Mouse (Mus musculus): ENCODE measurements at regions not wholly inside any gene's neighbourhood (a gene's known extent, or its start where the extent isn't known, plus 50 kb on each side); places are given as distances from the start of the nearest gene placed in this dataset.

DNA sequence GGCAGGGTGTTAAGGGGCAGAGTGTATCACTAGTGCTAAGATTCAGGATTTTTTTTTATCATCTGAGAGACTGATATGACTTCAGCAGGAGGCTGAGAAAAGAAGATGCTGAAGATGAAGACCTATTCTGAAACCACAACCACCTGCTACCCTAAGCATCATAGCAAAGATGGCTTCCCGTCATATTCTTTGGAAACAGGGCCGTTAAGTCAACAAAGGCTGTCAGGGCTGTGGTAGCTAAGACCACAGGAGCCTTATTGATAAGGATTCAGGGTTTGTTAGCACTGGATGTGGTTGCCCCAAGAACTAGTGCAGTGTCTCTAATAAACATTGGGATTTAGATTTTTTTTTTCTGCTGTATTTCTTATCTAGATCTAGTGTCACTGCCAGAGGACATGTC lies 56.7 kb upstream of the Rasgrp1 start:
- DNase-seq: no peak

DNA sequence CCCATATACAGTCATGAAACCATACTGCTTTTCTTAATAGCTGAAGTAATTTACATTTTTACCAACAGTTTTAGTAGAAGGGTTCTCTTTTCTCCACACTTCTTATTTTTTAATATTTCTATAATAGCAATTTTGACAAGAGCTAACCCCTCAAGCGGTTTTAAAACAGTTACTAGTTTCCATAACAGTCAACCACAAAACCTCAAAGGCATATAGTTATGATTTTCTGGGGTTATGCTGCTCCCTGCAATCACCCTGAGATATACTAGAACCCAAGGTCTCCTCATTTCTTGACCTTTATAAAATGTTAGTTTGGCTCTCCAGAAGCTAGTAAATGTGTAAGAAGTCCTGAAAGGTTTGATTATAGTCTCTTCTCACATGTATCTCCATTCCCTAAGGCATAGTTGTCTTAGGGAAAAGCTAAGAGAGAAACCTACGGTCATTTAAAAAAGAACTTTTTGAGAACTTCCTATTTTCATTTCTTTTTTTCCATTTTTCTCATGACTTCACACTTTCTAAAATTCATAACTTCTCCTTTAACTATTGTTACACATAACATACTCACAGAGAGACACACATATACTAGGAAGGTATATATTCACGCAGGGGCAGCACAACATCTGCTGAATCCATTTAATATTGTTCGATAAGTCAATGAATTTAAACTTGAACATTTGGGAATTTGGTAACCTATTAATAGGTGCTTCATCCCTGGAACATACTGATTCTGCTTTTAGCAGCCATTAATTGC lies 60.8 kb upstream of the Rasgrp1 start:
- no peak for DNase-seq

DNA sequence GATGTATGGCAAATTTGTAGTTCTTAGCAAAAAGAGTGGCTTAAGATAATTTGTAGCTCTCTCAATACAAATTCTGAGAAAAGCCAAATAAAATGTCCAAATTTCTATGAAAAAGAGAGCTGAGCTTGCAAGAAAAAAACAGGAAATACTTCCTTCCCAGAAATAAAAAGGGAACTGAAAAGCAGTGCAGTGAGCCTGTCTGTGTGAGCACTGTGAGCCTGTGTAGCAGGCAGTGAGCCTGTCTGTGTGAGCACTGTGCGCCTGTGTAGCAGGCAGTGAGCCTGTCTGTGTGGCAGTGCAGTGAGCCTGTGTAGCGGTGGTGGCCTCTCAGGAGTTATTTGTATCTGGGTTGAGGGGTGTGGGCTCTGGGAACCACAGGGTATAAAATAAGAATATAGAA lies 62.7 kb upstream of the Rasgrp1 start:
- peak; percentile 10 for DNase-seq

DNA sequence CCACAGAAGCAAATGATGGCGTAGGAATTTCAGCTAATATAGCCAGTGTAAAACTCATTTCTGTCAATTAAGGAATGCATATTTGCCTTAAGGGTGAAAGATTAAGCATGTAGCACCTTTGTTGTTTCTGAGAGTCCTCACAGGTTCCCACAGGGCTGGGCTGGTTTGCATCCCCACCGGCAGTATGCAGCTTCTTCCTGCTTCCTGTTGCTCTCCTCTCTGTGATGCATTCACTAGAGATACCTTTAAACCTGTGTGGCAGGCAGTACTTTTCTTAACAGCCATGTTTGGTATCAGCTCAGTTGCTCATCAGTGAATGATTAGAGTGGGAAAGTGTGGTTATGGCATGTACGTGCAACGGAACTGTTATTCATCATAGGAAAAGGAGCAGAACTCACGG lies 65.4 kb upstream of the Rasgrp1 start:
- no peak for DNase-seq

GRCm38 (mm10) chr2:117412045-117412606 lies 69.3 kb upstream of the Rasgrp1 start:
- no peak for DNase-seq

DNA sequence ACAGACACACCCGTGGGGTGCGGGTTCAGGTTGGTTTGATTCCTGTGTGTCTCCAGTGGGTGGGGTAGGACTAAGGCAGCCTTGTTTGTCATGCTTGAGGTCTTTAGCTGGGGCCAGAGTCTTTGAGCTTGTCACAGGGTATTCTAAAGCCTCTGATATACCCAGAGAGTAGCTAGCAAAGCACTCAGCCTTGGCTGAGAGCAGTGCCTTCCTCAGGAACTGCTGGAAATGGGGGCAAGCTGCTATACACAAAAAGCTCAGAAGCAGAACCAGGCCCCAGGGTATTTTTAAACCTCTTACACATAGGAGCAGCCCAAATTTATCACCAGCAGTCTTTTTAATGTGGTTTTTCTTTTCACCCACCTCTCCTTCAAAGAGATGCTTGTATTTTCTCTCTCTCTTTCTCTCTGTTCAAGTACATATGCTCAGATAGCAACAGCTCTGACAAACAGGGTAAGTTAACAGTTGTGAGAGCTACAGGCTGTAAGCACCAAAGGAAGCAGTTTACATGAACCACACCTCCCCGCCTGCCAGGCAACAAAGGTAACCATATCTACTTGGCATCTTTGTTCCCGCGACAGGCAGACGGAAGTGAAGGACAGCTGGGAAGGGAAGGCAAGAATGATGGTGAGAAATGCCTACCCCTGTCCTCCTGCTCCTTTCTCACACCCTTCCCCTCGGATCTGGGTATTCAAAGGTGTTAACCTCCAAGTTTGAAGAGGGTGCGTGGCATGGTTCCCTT lies 74.6 kb upstream of the Rasgrp1 start:
- DNase-seq: no peak

DNA sequence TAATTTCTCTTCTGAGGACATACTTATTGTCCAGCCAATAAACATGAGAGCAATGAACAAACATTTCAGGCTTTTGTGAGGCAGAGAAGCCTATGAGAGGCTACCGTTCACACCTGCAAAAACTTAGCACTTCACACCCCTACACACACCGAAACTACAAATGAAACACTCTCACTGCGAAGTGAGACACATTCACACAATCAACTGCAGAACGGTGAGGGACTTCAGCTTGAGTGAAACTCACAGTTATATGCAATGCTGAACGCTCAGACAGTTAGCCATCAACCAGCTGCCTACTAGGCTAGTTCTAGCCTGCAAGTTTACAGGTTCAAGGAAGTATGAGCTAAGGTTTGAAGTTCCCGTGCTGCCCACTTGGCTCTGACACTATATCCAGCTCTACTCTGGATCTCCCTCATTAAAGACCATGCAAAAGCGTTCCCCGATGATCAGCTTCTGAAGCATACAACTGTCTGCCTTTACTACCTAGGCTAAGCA lies 75.4 kb upstream of the Rasgrp1 start:
- no peak for DNase-seq

GRCm38 (mm10) chr2:117418711-117419110 lies 75.9 kb upstream of the Rasgrp1 start:
- no peak for DNase-seq

DNA sequence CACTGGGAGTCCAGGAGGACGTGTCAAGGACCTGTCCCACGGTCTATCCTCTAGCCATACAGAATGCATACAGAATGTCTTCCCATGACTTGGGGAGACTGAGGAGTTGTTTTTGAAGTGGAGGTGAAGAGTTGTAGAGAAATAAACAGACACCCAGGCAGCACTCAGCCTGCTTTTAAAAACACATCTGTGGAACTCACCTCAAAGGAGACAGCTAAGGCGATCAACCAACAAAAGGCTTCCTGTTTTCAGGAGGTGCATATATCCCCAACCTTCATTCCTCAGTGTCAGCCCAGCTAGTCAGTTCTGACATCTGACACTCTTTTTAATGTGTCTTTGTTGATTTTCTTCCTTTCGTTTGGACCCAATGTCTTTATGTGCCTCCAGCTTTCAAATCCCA lies 78.6 kb upstream of the Rasgrp1 start:
- DNase-seq: no peak

- DNase-seq: no peak
Observed at GRCm38 (mm10) chr2:117422756-117423155, 80.0 kb upstream of the Rasgrp1 start.

DNA sequence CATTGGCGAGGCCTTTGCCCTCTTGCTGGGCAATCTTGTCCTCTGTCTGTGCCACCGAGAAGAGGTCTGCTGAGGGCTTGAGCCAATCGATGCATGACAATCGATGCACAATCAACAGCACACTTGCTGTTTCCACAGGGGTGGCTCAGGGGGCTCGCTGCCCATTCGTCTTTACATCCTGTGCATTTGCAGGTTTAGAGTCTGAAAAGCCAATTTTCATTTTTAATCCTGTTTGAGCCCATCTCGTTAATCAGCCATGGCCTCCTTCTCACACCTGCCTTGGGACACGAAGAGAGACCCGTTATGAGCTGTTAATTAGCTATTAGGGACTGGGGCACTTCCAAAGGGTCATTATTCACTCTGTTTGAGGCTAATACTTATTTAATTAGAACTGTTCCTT lies 86.4 kb upstream of the Rasgrp1 start:
- no peak for DNase-seq

- DNase-seq: no peak
Observed at GRCm38 (mm10) chr2:117432010-117432409, 89.2 kb upstream of the Rasgrp1 start.

DNA sequence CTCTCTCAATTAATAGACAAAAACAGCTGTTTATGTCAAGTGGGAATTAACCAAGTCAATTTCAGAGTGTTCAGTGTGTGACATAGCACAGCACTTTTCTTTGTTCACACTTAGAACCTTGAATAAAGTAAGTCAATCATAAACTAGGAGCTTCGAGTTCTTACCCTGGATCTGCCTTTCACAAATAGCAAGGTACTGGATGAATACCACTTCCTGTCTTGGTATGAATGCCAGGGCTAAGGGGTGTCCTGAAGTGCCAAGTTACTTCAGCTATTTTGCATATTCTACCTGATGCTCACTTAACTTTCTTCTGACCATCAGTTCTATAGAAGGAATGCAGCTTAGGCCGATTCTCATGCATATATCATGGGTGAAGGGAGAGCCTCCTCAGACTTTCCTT lies 90.1 kb upstream of the Rasgrp1 start:
- DNase-seq: no peak

DNA sequence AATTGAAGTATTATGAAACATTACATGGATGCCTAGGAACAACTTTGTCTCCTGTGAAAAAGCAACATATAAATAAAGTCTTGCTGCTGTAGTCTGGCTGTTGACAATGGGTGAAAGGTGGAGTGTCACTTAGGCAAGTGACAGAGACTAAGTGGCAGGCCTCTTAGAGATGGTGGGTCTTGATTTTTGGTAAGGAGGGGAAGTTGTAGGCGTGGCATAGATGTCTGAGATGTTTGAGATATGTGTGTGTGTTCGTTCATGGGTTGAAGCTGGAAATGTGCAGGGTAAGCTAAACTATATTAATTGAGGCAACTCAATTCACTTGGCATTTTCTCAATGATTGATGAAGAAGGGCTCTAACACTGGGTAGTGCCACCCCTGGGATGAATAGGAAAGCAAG lies 90.7 kb upstream of the Rasgrp1 start:
- no peak for DNase-seq

DNA sequence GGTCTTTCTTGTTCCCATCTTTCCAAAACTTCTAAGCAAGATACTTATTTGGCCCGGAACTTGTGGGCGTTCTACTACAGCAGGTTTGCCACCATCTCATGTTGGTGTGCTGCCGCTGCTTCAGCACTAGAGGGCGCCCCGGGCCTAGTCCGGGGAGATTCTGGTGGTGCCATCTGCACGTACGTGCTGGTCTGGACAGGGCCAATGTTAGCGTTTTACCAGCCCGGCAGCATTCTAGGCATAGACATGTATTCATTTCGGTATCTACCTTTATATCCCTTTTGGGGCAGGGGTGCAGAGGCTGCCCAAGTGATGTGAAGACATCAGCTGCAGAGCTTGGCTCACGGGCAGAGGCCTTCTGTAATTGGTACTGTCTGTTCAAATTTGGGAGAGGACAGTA lies 95.3 kb upstream of the Rasgrp1 start:
- no peak for DNase-seq

- DNase-seq: peak; percentile 57
Observed at GRCm38 (mm10) chr2:117438586-117439371, 96.0 kb upstream of the Rasgrp1 start.

DNA sequence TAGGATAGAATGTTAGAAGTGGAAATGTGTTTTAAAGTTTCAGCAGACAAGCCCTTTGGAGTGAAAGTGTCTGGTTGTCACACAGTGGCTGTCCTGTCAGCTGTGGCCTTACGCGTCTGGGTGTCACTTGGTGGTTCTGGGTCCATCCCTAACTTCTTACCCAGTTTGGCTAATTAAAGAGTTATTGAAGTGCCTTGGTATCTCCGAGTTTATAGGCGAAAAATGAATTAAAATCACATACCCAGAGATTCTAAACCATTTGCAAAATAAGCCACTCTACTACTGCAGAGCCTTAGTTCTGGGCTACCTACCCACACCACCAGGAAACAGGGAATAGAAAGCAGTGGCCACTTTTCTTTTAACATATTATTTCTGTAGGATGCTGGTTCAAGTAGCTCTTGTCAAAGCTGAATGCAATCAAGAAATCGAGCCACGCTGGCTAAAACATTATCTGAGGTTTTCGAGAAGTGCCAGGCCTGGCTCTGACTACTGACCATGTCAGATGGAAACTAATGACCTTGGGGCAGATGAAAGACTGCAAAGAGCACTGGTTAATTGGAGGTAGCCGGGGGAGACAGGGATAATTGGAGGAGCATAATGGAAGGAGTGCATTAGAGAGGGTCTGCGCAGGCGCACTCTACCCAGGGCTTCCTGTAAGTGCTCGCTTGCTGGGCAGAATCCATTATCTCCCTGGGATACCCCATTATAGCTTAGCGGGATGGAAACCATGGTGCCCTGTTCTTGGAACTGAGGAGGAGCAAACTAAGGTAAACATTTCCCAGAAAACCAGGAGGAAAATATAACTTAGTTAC lies 96.8 kb upstream of the Rasgrp1 start:
- DNase-seq: no peak

- no peak for DNase-seq
Observed at GRCm38 (mm10) chr2:117440801-117441281, 98.0 kb upstream of the Rasgrp1 start.

DNA sequence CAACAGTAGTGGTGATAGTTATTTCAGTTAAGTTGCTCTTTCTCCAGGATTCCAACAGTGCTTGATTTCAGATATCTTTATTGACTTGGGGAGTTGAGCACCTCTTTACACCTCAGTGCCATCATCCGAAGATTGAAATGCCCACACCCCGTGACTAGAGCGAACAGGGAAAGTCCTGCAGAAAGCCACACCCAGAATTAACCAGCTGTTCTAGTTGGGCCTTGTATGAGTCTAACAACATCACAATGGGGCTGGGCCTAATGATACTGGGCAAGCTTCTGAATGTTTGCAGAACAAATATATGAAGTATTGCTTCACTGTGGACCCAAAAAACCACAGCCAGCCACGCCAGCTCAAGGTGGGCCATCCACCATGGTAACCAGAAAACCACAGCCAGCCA lies 100.1 kb upstream of the Rasgrp1 start:
- no peak for DNase-seq

DNA sequence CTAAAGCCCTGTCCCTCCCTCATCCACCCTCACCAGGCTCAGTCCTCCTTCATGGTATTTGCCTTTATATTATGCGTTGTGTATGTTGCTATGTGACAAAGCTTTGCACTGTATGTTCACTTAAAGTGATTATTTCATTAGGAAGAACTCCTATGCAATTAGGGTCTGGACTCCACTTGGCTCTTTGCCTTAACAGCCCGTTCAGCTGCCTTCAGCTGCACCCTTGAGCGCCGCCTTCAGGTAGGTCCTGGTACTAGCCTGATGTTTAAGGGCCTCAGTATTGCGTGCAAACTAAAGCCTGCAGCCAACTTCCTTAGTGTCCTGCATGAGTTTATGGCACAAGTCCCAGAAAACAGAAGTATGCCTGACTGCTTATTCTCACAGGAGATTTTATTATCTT lies 101.9 kb upstream of the Rasgrp1 start:
- DNase-seq: peak; percentile 46

GRCm38 (mm10) chr2:117446876-117447275 lies 104.1 kb upstream of the Rasgrp1 start:
- DNase-seq: no peak

Data from liver (tissue).